Mouse (Mus musculus) stomach, postnatal 0 days (tissue): ENCODE measurements at regions not wholly inside any gene's neighbourhood (a gene's known extent, or its start where the extent isn't known, plus 50 kb on each side); places are given as distances from the start of the nearest gene placed in this dataset.

Source experiments
- ATAC-seq: fragments of 200-750 bp; cut with Nextera tagmentation; 2 replicates; pipeline ENCODE4 v1.8.0; 2017; ENCODE audit not compliant: low FRiP score, low TSS enrichment
- DNase-seq: peaks from one replicate; pipeline ENCODE4 v3.0.0-alpha.2; 2016; ENCODE audit warnings: low spot score
- H3K27ac ChIP-seq: fragments of 300-500 bp; sonication (generic); replicated peaks from 2 replicates; pipeline ENCODE4 v1.5.1; 2014; ENCODE audit warnings: mild to moderate bottlenecking, control low read depth
- H3K27me3 ChIP-seq: fragments of 300-500 bp; sonication (generic); 2 replicates; pipeline ENCODE4 v1.6.1; 2014; ENCODE audit warnings: low read length; ENCODE audit not compliant: control insufficient read depth, insufficient read depth
- H3K36me3 ChIP-seq: fragments of 300-500 bp; sonication (generic); 2 replicates; pipeline ENCODE4 v1.6.1; 2014; ENCODE audit warnings: low read length, mixed read lengths; ENCODE audit not compliant: control insufficient read depth, insufficient read depth
- H3K4me1 ChIP-seq: fragments of 300-500 bp; sonication (generic); replicated peaks from 2 replicates; pipeline ENCODE4 v1.6.1; 2014; ENCODE audit warnings: antibody characterized with exemption; ENCODE audit not compliant: control insufficient read depth, insufficient read depth
- H3K4me2 ChIP-seq: fragments of 300-500 bp; sonication (generic); replicated peaks from 2 replicates; pipeline ENCODE4 v1.6.1; 2014; ENCODE audit warnings: low read depth, mild to moderate bottlenecking, control low read depth, moderate library complexity
- H3K4me3 ChIP-seq: fragments of 300-500 bp; sonication (generic); 2 replicates; pipeline ENCODE4 v1.5.1; 2014; ENCODE audit warnings: low read depth, low read length, control low read depth
- H3K9ac ChIP-seq: fragments of 300-500 bp; sonication (generic); 2 replicates; pipeline ENCODE4 v1.6.1; 2014; ENCODE audit warnings: mild to moderate bottlenecking, low read length, control low read depth, mixed read lengths
- H3K9me3 ChIP-seq: fragments of 300-500 bp; sonication (generic); 2 replicates; pipeline ENCODE4 v1.6.1; 2016; ENCODE audit warnings: low read length; ENCODE audit not compliant: control insufficient read depth
- CTCF ChIP-seq: IDR thresholded peaks from 2 replicates; pipeline ENCODE4 v1.5.1; 2016; ENCODE audit warnings: antibody characterized with exemption, low read depth, mild to moderate bottlenecking, moderate library complexity
- EP300 ChIP-seq: optimal IDR thresholded peaks from 2 replicates; pipeline ENCODE3; 2016; ENCODE audit warnings: antibody characterized with exemption
- WGBS: fragments of 180-500 bp; shearing (Covaris S2); extraction: QIAGEN DNeasy Blood & Tissue Kit; methylation state at CpG from one replicate; pipeline ENCODE4 v1.1.7; 2014; 5-methylcytosine and 5-hydroxymethylcytosine counted together

DNA sequence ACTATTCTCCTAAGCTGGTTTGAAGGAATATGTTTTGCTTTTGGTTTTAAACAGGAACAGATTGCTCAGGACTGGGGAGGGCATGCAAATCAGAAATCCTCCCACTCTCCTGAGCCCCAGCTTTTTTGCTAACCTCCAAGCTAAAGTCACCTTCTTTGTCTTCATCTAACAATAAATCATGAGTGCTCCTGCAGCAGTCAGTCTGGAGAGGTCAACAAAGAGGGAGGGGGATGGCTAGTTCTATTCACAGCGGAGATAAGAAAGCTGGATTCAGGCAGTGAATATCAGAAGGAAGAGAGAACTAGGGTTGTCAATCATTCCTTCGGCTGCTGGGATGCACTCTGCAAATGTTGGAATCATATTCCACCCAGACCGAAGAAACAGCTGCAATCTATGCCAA lies 81.0 kb upstream of the Spred1 start:
- Histone ChIP-seq H3K27ac (no peak overlapping the region), H3K4me2 (no peak overlapping the region), H3K4me1 (no peaks in the 10 kb centered on the region), H3K4me3 (no peak overlapping the region), H3K27me3 (no peaks in the 10 kb centered on the region), H3K9me3 (no peaks in the 10 kb centered on the region), H3K9ac (no peak overlapping the region), H3K36me3 (no peaks in the 10 kb centered on the region)
- TF ChIP-seq CTCF (no peak), EP300 (no peak)
- no peak for ATAC-seq
- DNase-seq: no peak
- 36% methylated on average over 3 of the region's 3 CpGs for WGBS

DNA sequence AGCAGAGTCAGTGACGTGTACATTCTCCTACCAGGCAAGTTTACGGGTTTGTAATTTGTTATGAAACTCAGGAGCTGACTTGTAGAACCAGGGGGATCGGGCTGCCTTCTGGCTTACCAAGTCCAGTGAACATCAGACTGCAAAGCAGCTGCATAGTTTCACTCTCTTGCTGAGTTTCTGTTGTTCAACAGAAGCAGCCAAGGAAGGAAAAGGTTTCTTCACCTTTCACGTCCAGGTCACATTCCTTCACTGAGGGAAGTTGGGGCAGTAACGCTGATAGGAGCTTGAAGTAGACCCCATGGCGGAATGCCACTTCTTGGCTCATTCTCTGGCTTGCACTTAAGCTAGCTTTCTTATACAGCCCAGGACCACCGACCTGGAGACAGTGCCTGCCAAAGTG lies 77.3 kb upstream of the Spred1 start:
- TF ChIP-seq CTCF (no peak), EP300 (no peak)
- Histone ChIP-seq H3K4me3 (no peak overlapping the region), H3K9ac (no peak overlapping the region), H3K27me3 (no peaks in the 10 kb centered on the region), H3K4me1 (no peaks in the 10 kb centered on the region), H3K27ac (no peak overlapping the region), H3K9me3 (no peaks in the 10 kb centered on the region), H3K36me3 (no peaks in the 10 kb centered on the region), H3K4me2 (no peak overlapping the region)
- DNase-seq (no peak), ATAC-seq (no peak)
- 46% methylated on average over 7 of the region's 7 CpGs for WGBS

GRCm38 (mm10) chr2:117048290-117048730 lies 72.9 kb upstream of the Spred1 start:
- WGBS: 57% methylated on average over 5 of the region's 5 CpGs
- H3K27me3 ChIP-seq: no peaks in the 10 kb centered on the region
- no peaks in the 10 kb centered on the region for H3K4me1 ChIP-seq
- no peak overlapping the region for H3K4me2 ChIP-seq
- TF ChIP-seq EP300 (no peak), CTCF (no peak)
- no peak overlapping the region for H3K27ac ChIP-seq
- ATAC-seq (no peak), DNase-seq (no peak)
- H3K36me3 ChIP-seq: no peaks in the 10 kb centered on the region
- H3K9ac ChIP-seq: no peak overlapping the region
- no peaks in the 10 kb centered on the region for H3K9me3 ChIP-seq
- no peak overlapping the region for H3K4me3 ChIP-seq

- H3K27me3 ChIP-seq: no peaks in the 10 kb centered on the region
- H3K36me3 ChIP-seq: no peaks in the 10 kb centered on the region
- DNase-seq (no peak), ATAC-seq (no peak)
- no peak overlapping the region for H3K27ac ChIP-seq
- 76% methylated on average over 2 of the region's 2 CpGs for WGBS
- TF ChIP-seq EP300 (no peak), CTCF (no peak)
- H3K9ac ChIP-seq: no peak overlapping the region
- H3K9me3 ChIP-seq: no peaks in the 10 kb centered on the region
- no peaks in the 10 kb centered on the region for H3K4me1 ChIP-seq
- H3K4me2 ChIP-seq: no peak overlapping the region
- no peak overlapping the region for H3K4me3 ChIP-seq
Observed at GRCm38 (mm10) chr2:117050061-117050460, 71.1 kb upstream of the Spred1 start.

DNA sequence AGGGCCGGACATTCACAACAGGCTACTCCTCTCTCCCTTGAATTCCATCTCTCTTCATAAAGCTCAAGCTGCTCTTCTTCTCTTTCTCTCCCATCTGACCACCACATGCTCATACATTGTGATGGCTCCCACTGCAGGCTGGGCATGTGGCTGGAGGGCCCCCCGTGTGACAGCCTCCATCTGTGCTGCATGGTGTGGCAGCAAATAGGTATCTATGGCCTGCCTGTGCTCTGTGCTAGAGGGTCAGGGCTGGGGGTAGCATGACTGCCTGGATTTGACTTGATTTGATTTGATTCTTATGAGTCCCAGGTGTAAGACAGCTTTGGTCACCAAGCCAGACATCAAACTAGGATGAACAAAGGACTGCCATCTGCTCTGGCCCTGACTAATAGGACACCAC lies 57.0 kb upstream of the Spred1 start:
- no peaks in the 10 kb centered on the region for H3K36me3 ChIP-seq
- H3K27ac ChIP-seq: no peak overlapping the region
- WGBS: 88% methylated on average over 2 of the region's 2 CpGs
- H3K4me3 ChIP-seq: no peak overlapping the region
- no peak for DNase-seq
- TF ChIP-seq CTCF (no peak), EP300 (no peak)
- H3K4me2 ChIP-seq: no peak overlapping the region
- no peak overlapping the region for H3K9ac ChIP-seq
- no peaks in the 10 kb centered on the region for H3K9me3 ChIP-seq
- no peaks in the 10 kb centered on the region for H3K4me1 ChIP-seq
- ATAC-seq: no peak
- H3K27me3 ChIP-seq: no peaks in the 10 kb centered on the region

- Histone ChIP-seq H3K4me1 (no peaks in the 10 kb centered on the region), H3K9ac (no peak overlapping the region), H3K4me2 (no peak overlapping the region), H3K4me3 (no peak overlapping the region), H3K27ac (no peak overlapping the region), H3K9me3 (no peaks in the 10 kb centered on the region), H3K27me3 (no peaks in the 10 kb centered on the region), H3K36me3 (no peaks in the 10 kb centered on the region)
- TF ChIP-seq CTCF: no peak
- TF ChIP-seq EP300: no peak
- ATAC-seq (no peak), DNase-seq (no peak)
- WGBS: 64% methylated on average over 6 of the region's 6 CpGs
Observed at GRCm38 (mm10) chr2:117070348-117070747, 50.8 kb upstream of the Spred1 start.

DNA sequence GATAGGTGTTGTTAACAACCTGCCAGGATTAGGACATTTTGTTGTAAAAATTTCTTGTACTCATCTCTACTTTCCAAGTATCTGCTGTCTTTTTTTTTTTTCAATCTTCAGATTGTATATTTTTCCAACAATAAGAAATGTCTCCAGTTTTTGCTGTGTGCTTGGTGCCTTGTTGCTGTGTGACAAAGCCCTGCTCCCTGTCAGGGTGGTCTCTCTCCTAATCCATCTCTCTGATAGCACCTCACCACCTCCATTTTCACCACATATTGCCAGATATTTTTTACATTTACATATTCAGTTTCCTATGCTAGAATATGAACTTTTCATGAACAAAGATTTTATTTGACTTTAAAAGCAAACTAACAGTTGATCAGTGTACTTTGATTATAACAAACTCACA lies 50.1 kb upstream of the Spred1 start:
- Histone ChIP-seq H3K4me2 (no peak overlapping the region), H3K9ac (no peak overlapping the region), H3K27ac (no peak overlapping the region), H3K36me3 (no peaks in the 10 kb centered on the region), H3K27me3 (no peaks in the 10 kb centered on the region), H3K9me3 (no peaks in the 10 kb centered on the region), H3K4me3 (no peak overlapping the region), H3K4me1 (no peaks in the 10 kb centered on the region)
- DNase-seq (no peak), ATAC-seq (no peak)
- no peak for TF ChIP-seq EP300
- TF ChIP-seq CTCF: no peak
